ENCODE assay signal across 7 mouse cellular contexts in genomic region chr12:110418735-110419350, GRCm38 (mm10). TPM values are rescaled to one million over a fixed set of nuclear protein-coding genes. Genes with fewer than 3 reads are reported as not detected.
A peak's percentile ranks its signal among the peaks of the same experiment; 100 is the strongest.
DNase-seq lines count a peak whose midpoint lies in the region; ATAC-seq and TF ChIP-seq lines count a peak whose summit lies in the region.

No protein-coding gene starts in this region.

- peak; percentile 30 for DNase-seq in urinary bladder, postnatal 25 days (ENCODE audit: low spot score)
- no peak for DNase-seq in urinary bladder, postnatal 10 days (ENCODE audit: low spot score)
- DNase-seq in c-Kit-negative CD71-positive TER-119-positive erythroid progenitor cells, embryonic 14.5 days (ENCODE audit: low read depth, low spot score) = peak; percentile 59
- DNase-seq in limb, embryonic 14.5 days (ENCODE audit: low spot score) = peak; percentile 89
- peak; percentile 82 for DNase-seq in naive thymus-derived CD4-positive, alpha-beta T cell, adult 2 months (ENCODE audit: low read depth)

- no peaks in the 10 kb centered on the region for H3K27me3 ChIP-seq in forebrain, embryonic 15.5 days
- H3K27me3 ChIP-seq in intestine, postnatal 0 days (replicated peaks; ENCODE audit: control insufficient read depth, insufficient read depth, low read length) = no peaks in the 10 kb centered on the region
- no peaks in the 10 kb centered on the region for H3K27me3 ChIP-seq in limb, embryonic 14.5 days (ENCODE audit: control insufficient read depth, insufficient read depth, low read length)

- peak; percentile 72 for TF ChIP-seq CTCF in intestine, postnatal 0 days (IDR thresholded peaks at IDR 0.05; ENCODE audit: low read depth)

- no peaks in the 10 kb centered on the region for H3K36me3 ChIP-seq in forebrain, embryonic 15.5 days
- H3K36me3 ChIP-seq in intestine, postnatal 0 days (ENCODE audit: control insufficient read depth, insufficient read depth) = no peaks in the 10 kb centered on the region
- no peaks in the 10 kb centered on the region for H3K36me3 ChIP-seq in limb, embryonic 14.5 days (ENCODE audit: control insufficient read depth, insufficient read depth, low read length)

- H3K4me3 ChIP-seq in forebrain, embryonic 15.5 days = no peak overlapping the region
- H3K4me3 ChIP-seq in intestine, postnatal 0 days (ENCODE audit: low read depth, low read length) = no peak overlapping the region
- H3K4me3 ChIP-seq in limb, embryonic 14.5 days (replicated peaks; ENCODE audit: low read length) = no peak overlapping the region

- peak; percentile 69; the same call in 1 of the 2 replicates for ATAC-seq in forebrain, embryonic 15.5 days (replicated peaks)
- peak; percentile 7; the same call in 1 of the 2 replicates for ATAC-seq in intestine, postnatal 0 days
- ATAC-seq in limb, embryonic 14.5 days (ENCODE audit: low FRiP score, low read depth) = 0 out of 2 replicates have a peak, but pooled peaks have one; percentile 34

- no peak overlapping the region for H3K27ac ChIP-seq in forebrain, embryonic 15.5 days (replicated peaks)
- H3K27ac ChIP-seq in intestine, postnatal 0 days (ENCODE audit: low read depth, low read length) = no peak overlapping the region
- no peak overlapping the region for H3K27ac ChIP-seq in limb, embryonic 14.5 days (replicated peaks; ENCODE audit: low read depth, low read length)

- WGBS in forebrain, embryonic 15.5 days = 34% methylated on average over 8 of the region's 8 CpGs
- 25% methylated on average over 8 of the region's 8 CpGs for WGBS in intestine, postnatal 0 days
- WGBS in limb, embryonic 14.5 days = 41% methylated on average over 8 of the region's 8 CpGs

- H3K9ac ChIP-seq in forebrain, embryonic 15.5 days (replicated peaks) = no peak overlapping the region
- H3K9ac ChIP-seq in intestine, postnatal 0 days (ENCODE audit: low read depth, low read length) = no peak overlapping the region
- H3K9ac ChIP-seq in limb, embryonic 14.5 days (ENCODE audit: low read depth, low read length, severe bottlenecking) = no peak overlapping the region

- H3K4me2 ChIP-seq in forebrain, embryonic 15.5 days (replicated peaks) = no peak overlapping the region
- H3K4me2 ChIP-seq in intestine, postnatal 0 days (replicated peaks; ENCODE audit: low read depth) = no peak overlapping the region; the same call in 1 of the 2 replicates
- H3K4me2 ChIP-seq in limb, embryonic 14.5 days (replicated peaks; ENCODE audit: low read depth, low read length, severe bottlenecking) = no peak overlapping the region

- no peaks in the 10 kb centered on the region for H3K9me3 ChIP-seq in forebrain, embryonic 15.5 days
- H3K9me3 ChIP-seq in intestine, postnatal 0 days (ENCODE audit: control insufficient read depth) = no peaks in the 10 kb centered on the region
- no peaks in the 10 kb centered on the region for H3K9me3 ChIP-seq in limb, embryonic 14.5 days (ENCODE audit: control insufficient read depth, low read length)

- 0 out of 2 replicates have a peak, but pooled peaks cover 3% of the 10 kb centered on the region for H3K4me1 ChIP-seq in forebrain, embryonic 15.5 days
- no peaks in the 10 kb centered on the region for H3K4me1 ChIP-seq in intestine, postnatal 0 days (replicated peaks; ENCODE audit: control insufficient read depth, insufficient read depth, low read length)
- H3K4me1 ChIP-seq in limb, embryonic 14.5 days (ENCODE audit: control insufficient read depth, insufficient read depth, low read length) = no peaks in the 10 kb centered on the region

- TF ChIP-seq POLR2A in limb, embryonic 14.5 days (IDR thresholded peaks at IDR 0.05; ENCODE audit: borderline replicate concordance, extremely low read depth, insufficient read depth, insufficient read length) = no peak

RNA-seq across cellular contexts. Expression of gene Ppp2r5c, which starts 28.1 kb away (rescaled TPM):
- 137 TPM in 2 replicates for polyA plus RNA-seq in forebrain, embryonic 15.5 days (2015; fragmentation: Nextera tagmentation; extraction: Ambion mirVana)
- polyA plus RNA-seq in intestine, postnatal 0 days (2015; fragmentation: Nextera tagmentation; extraction: Ambion mirVana) = 138 and 143 TPM in 2 replicates
- polyA plus RNA-seq in limb, embryonic 14.5 days (2012; rRNA removed) = 68.0 and 75.2 TPM in 2 replicates
- 156 and 158 TPM in 2 replicates for polyA plus RNA-seq in limb, embryonic 14.5 days (2014; fragmentation: Nextera tagmentation; extraction: Ambion mirVana)

Comparison
In these comparisons a context has a peak if more than half of its experiments do, and no peak if none do; other contexts are left out.
1. ATAC-seq: peak in every context shown above with its lines; median percentile 69 in forebrain, embryonic 15.5 days; 34 in limb, embryonic 14.5 days; 7 in intestine, postnatal 0 days.